Mouse (Mus musculus): ENCODE data around the gene Mcam. TPM values are rescaled to one million over a fixed set of nuclear protein-coding genes. Genes with fewer than 3 reads are reported as not detected.

Gene Mcam
- polyA plus RNA-seq, 1 experiment: 57.0 TPM

DNA sequence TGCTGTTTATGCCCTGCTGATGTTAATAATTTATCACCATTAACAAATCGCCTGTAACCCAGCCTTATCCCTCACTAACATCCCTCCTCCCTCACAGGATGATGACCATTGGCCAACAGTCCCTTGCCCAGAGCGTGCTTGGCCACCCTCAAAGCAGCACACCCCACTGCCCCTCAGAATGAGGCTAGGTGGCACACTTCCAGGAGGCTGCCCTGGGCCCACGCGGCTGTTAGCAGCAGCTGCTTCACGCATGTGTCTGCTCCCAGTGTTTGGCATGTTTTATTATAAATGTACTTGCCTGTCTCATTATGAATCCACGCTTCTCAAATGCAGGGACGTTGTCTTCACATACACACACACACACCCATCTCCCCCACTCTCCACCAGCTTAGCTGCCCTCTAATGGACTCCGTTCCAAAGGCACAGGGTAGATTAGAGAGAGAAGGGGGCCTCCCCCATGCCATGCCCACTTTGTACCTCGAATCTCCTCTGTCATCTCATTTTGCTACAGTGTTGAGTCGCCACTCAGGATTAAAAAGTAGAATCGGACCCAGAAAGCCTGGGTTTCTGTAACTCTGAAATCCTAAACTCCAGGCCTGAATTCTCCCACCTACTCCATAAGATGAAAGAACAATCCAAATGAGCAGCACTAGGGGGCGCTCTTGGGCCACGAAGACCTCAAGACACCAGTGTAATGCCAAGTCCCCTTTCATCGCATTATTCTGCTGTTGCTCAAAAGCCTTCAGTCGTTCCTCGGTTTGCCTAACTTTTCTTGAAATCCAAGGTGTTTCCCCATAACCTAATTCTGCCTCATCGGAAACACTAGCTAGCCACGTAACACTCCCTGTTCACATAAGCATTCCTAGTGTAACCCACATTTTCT, 8.5 kb upstream of the Mcam start:
- H3K4me1 ChIP-seq (ENCODE audit: control insufficient read depth, insufficient read depth, low read length): 0 out of 2 replicates have a peak, but pooled peaks cover 3% of the 10 kb centered on the region
- DNase-seq: peak; percentile 82 to 88
- no peaks in the 10 kb centered on the region for H3K27me3 ChIP-seq (ENCODE audit: control insufficient read depth, insufficient read depth, low read length)
- TF ChIP-seq CTCF (IDR thresholded peaks at IDR 0.05; ENCODE audit: borderline replicate concordance, insufficient read depth, low read depth, low read length): peak; percentile 92
- no peak for TF ChIP-seq POLR2A (IDR thresholded peaks at IDR 0.05; ENCODE audit: borderline replicate concordance, insufficient read depth, low read length)
- WGBS: 18% methylated on average over 18 of the region's 18 CpGs
- H3K4me3 ChIP-seq (replicated peaks; ENCODE audit: insufficient read depth, low read depth, low read length): no peak overlapping the region
- no peak overlapping the region for H3K27ac ChIP-seq (ENCODE audit: insufficient read depth, low read length)

DNA sequence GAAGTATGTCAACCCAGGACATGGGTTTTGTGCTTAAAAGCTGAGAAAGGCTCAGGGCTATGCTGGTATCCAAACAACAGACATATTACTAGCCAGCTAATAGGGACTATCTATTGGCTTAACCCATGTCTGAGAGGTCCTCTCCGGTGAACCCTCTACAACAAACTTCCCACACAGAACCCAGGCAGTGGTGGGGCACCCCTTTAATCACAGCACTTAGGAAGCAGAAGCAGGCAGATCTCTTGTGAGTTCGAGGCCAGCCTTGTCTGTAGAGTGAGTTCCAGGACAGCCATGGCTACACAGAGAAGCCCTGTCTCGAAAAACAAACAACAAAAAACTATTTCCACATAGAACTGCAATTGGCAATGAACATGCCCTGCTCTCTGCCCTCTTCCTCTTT, 7.5 kb upstream of the Mcam start:
- peak in 1 of 2 experiments; percentile 13 for DNase-seq
- no peaks in the 10 kb centered on the region for H3K27me3 ChIP-seq (ENCODE audit: control insufficient read depth, insufficient read depth, low read length)
- H3K27ac ChIP-seq (ENCODE audit: insufficient read depth, low read length): no peak overlapping the region
- no peak for TF ChIP-seq POLR2A (IDR thresholded peaks at IDR 0.05; ENCODE audit: borderline replicate concordance, insufficient read depth, low read length)
- no peak for TF ChIP-seq CTCF (IDR thresholded peaks at IDR 0.05; ENCODE audit: borderline replicate concordance, insufficient read depth, low read depth, low read length)
- 0 out of 2 replicates have a peak, but pooled peaks cover 3% of the 10 kb centered on the region for H3K4me1 ChIP-seq (ENCODE audit: control insufficient read depth, insufficient read depth, low read length)
- 87% methylated on average over 3 of the region's 3 CpGs for WGBS
- no peak overlapping the region for H3K4me3 ChIP-seq (replicated peaks; ENCODE audit: insufficient read depth, low read depth, low read length)

GRCm38 (mm10) chr9:44127351-44127801, 6.9 kb upstream of the Mcam start:
- DNase-seq: peak in 1 of 2 experiments; percentile 26
- H3K4me3 ChIP-seq (replicated peaks; ENCODE audit: insufficient read depth, low read depth, low read length): no peak overlapping the region
- no peak overlapping the region for H3K27ac ChIP-seq (ENCODE audit: insufficient read depth, low read length)
- TF ChIP-seq CTCF (IDR thresholded peaks at IDR 0.05; ENCODE audit: borderline replicate concordance, insufficient read depth, low read depth, low read length) (no peak), POLR2A (IDR thresholded peaks at IDR 0.05; ENCODE audit: borderline replicate concordance, insufficient read depth, low read length) (no peak)
- WGBS: 55% methylated on average over 3 of the region's 3 CpGs
- H3K27me3 ChIP-seq (ENCODE audit: control insufficient read depth, insufficient read depth, low read length): no peaks in the 10 kb centered on the region
- 0 out of 2 replicates have a peak, but pooled peaks cover 3% of the 10 kb centered on the region for H3K4me1 ChIP-seq (ENCODE audit: control insufficient read depth, insufficient read depth, low read length)

DNA sequence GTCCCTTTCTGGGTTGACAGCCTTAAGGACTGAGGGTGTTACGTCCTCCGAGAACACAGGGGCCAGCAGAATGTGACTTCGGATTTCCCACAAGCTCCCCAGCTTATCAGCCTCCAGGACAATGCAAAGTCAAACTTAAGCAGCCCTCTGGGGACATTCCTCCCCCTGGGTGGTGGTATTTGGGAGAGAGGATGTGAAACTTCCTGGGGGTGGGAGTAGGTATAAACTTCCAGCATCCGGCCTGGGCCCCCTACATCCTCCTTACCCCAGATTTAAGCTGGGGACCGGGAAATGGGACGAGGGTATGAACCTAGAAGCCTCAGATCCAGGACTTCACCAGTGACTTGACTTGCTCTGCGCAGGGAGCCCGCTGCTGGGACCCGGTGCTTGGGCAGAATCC, 4.6 kb upstream of the Mcam start:
- TF ChIP-seq CTCF (IDR thresholded peaks at IDR 0.05; ENCODE audit: borderline replicate concordance, insufficient read depth, low read depth, low read length): no peak
- TF ChIP-seq POLR2A (IDR thresholded peaks at IDR 0.05; ENCODE audit: borderline replicate concordance, insufficient read depth, low read length): no peak
- H3K27ac ChIP-seq (ENCODE audit: insufficient read depth, low read length): no peak overlapping the region
- no peaks in the 10 kb centered on the region for H3K27me3 ChIP-seq (ENCODE audit: control insufficient read depth, insufficient read depth, low read length)
- WGBS: 31% methylated on average over 9 of the region's 9 CpGs
- H3K4me1 ChIP-seq (ENCODE audit: control insufficient read depth, insufficient read depth, low read length): peaks cover 10% of the 10 kb centered on the region
- H3K4me3 ChIP-seq (replicated peaks; ENCODE audit: insufficient read depth, low read depth, low read length): peak overlapping the region; percentile 59
- DNase-seq: no peak

DNA sequence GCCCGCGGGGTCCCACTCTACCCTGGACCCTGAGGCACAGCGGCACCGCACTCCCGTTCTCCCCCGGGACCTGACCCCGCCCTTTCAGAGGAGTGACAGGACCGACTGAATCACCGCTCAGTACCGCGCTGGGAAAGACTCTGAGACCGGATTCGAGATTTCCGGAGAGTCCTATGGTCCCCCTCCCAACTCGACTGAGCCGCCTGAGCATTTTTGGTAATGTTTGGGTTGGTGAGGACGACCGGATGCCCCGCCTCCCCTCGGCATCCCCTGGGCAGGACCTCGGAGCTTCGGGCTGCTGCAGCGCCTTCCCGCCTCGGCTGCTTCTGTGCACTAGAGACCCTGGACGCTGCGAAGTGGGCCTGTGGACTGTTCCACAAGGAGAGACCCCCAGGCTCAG, 4.2 kb upstream of the Mcam start:
- Histone ChIP-seq H3K27ac (ENCODE audit: insufficient read depth, low read length) (no peak overlapping the region; the same call in 1 of the 2 replicates), H3K27me3 (ENCODE audit: control insufficient read depth, insufficient read depth, low read length) (no peaks in the 10 kb centered on the region), H3K4me3 (replicated peaks; ENCODE audit: insufficient read depth, low read depth, low read length) (peak overlapping the region; percentile 59), H3K4me1 (ENCODE audit: control insufficient read depth, insufficient read depth, low read length) (peaks cover 10% of the 10 kb centered on the region)
- TF ChIP-seq CTCF (IDR thresholded peaks at IDR 0.05; ENCODE audit: borderline replicate concordance, insufficient read depth, low read depth, low read length): no peak
- TF ChIP-seq POLR2A (IDR thresholded peaks at IDR 0.05; ENCODE audit: borderline replicate concordance, insufficient read depth, low read length): no peak
- DNase-seq: peak; percentile 54 to 59
- 3% methylated on average over 27 of the region's 27 CpGs for WGBS

DNA sequence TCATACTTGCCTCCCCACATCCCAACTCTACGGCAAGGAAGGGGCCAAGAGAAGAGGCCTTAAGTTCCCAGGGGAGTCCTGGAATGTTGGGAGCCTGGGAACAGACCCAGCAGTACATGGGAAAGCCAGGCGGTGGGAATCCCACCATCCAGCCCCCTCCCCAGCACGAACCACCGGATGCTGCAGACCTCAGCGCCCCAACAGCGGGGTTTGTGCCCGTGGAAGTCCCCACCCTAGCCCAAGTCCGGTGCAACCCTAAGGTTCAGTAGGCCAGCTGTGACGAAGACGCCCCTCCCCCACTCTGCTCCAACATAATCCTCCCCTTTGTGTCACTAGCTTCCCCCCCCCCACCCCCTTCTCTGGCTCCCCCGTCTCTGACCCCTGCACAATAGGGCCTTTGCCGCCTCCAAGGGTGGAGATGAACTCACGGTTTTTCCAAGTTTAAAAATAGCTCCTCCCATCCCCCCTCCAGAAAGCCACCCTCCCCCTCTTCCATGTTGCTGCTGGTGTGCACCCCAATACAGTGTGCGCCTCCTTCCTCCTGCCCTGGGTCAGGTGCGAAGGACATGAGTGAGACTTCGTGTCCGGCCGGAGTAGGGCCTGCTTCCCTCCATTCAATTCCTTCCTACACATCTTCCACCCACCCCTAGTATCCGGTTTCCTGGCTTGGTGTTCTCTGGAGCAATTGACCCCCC, 3.5 kb upstream of the Mcam start:
- no peak overlapping the region; the same call in 1 of the 2 replicates for H3K27ac ChIP-seq (ENCODE audit: insufficient read depth, low read length)
- peaks cover 16% of the 10 kb centered on the region for H3K4me1 ChIP-seq (ENCODE audit: control insufficient read depth, insufficient read depth, low read length)
- TF ChIP-seq CTCF (IDR thresholded peaks at IDR 0.05; ENCODE audit: borderline replicate concordance, insufficient read depth, low read depth, low read length) (no peak), POLR2A (IDR thresholded peaks at IDR 0.05; ENCODE audit: borderline replicate concordance, insufficient read depth, low read length) (no peak)
- H3K27me3 ChIP-seq (ENCODE audit: control insufficient read depth, insufficient read depth, low read length): no peaks in the 10 kb centered on the region
- H3K4me3 ChIP-seq (replicated peaks; ENCODE audit: insufficient read depth, low read depth, low read length): peak overlapping the region; percentile 59
- WGBS: 59% methylated on average over 19 of the region's 19 CpGs
- peak in 1 of 2 experiments; percentile 30 for DNase-seq

- TF ChIP-seq CTCF (IDR thresholded peaks at IDR 0.05; ENCODE audit: borderline replicate concordance, insufficient read depth, low read depth, low read length) (no peak), POLR2A (IDR thresholded peaks at IDR 0.05; ENCODE audit: borderline replicate concordance, insufficient read depth, low read length) (no peak)
- WGBS: 73% methylated on average over 7 of the region's 7 CpGs
- Histone ChIP-seq H3K27me3 (ENCODE audit: control insufficient read depth, insufficient read depth, low read length) (no peaks in the 10 kb centered on the region), H3K4me1 (ENCODE audit: control insufficient read depth, insufficient read depth, low read length) (peaks cover 16% of the 10 kb centered on the region), H3K27ac (ENCODE audit: insufficient read depth, low read length) (no peak overlapping the region), H3K4me3 (replicated peaks; ENCODE audit: insufficient read depth, low read depth, low read length) (no peak overlapping the region)
- peak in 1 of 2 experiments; percentile 13 for DNase-seq
Measured at GRCm38 (mm10) chr9:44131276-44131590, 3.0 kb upstream of the Mcam start.
